Mouse (Mus musculus) forebrain, embryonic 14.5 days (tissue): ENCODE measurements around the gene Lingo1. TPM values are rescaled to one million over a fixed set of nuclear protein-coding genes. Genes with fewer than 3 reads are reported as not detected.

ENCODE experiments used
- ATAC-seq: fragments of 200-750 bp; cut with Nextera tagmentation; 2 replicates; pipeline ENCODE4 v1.8.0; 2017; ENCODE audit warnings: mild to moderate bottlenecking, moderate library complexity
- DNase-seq: peaks from one replicate; pipeline ENCODE4 v3.0.0-alpha.2; 2015; ENCODE audit warnings: low spot score
- H3K27ac ChIP-seq: fragments of 300-500 bp; sonication (generic); 2 replicates; pipeline ENCODE4 v1.5.1; 2014; ENCODE audit warnings: low read depth, mild to moderate bottlenecking, control low read depth, low read length, moderate library complexity
- H3K27me3 ChIP-seq: fragments of 300-500 bp; sonication (generic); replicated peaks from 2 replicates; pipeline ENCODE4 v1.6.1; 2014; ENCODE audit warnings: low read length, control low read depth, mixed read lengths; ENCODE audit not compliant: control insufficient read depth, insufficient read depth
- H3K36me3 ChIP-seq: fragments of 300-500 bp; sonication (generic); 2 replicates; pipeline ENCODE4 v1.6.1; 2014; ENCODE audit warnings: low read length, control low read depth; ENCODE audit not compliant: control insufficient read depth, insufficient read depth
- H3K4me1 ChIP-seq: fragments of 300-500 bp; sonication (generic); 2 replicates; pipeline ENCODE4 v1.6.1; 2014; ENCODE audit warnings: antibody characterized with exemption, low read length, control low read depth; ENCODE audit not compliant: control insufficient read depth, insufficient read depth
- H3K4me2 ChIP-seq: fragments of 300-500 bp; sonication (generic); 2 replicates; pipeline ENCODE4 v1.6.1; 2014; ENCODE audit warnings: mild to moderate bottlenecking, control low read depth, low read length
- H3K4me3 ChIP-seq: fragments of 300-500 bp; sonication (generic); 2 replicates; pipeline ENCODE4 v1.5.1; 2014; ENCODE audit warnings: low read depth, low read length, control low read depth
- H3K9ac ChIP-seq: fragments of 300-500 bp; sonication (generic); 2 replicates; pipeline ENCODE4 v1.6.1; 2014; ENCODE audit warnings: mild to moderate bottlenecking, low read length, control low read depth, moderate library complexity
- H3K9me3 ChIP-seq: fragments of 300-500 bp; sonication (generic); replicated peaks from 2 replicates; pipeline ENCODE4 v1.6.1; 2016; ENCODE audit warnings: low read length, control low read depth, mixed read lengths; ENCODE audit not compliant: control insufficient read depth
- WGBS: fragments of 180-500 bp; shearing (Covaris S2); extraction: QIAGEN DNeasy Blood & Tissue Kit; methylation state at CpG from one replicate; pipeline ENCODE4 v1.1.7; 2014; 5-methylcytosine and 5-hydroxymethylcytosine counted together
- polyA plus RNA-seq: library from polyadenylated mRNA; unstranded; fragments of >200 nt; fragmentation: Nextera tagmentation; extraction: Ambion mirVana; gene quantifications from 2 replicates; pipeline ENCODE4 v1.2.1, GENCODE M21; 2014

Gene Lingo1
- polyA plus RNA-seq, 1 experiment from 2014 or later, result 19.0 TPM

GRCm38 (mm10) chr9:56766629-56767357 lies 29.5 kb downstream of the Lingo1 start:
- H3K9ac ChIP-seq, result no peak overlapping the region
- H3K9me3 ChIP-seq, result no peaks in the 10 kb centered on the region
- no peak for DNase-seq
- ATAC-seq, result no peak
- H3K4me1 ChIP-seq, result peaks cover 10% of the 10 kb centered on the region; the same call in 1 of the 2 replicates
- 57% methylated on average over 11 of the region's 11 CpGs for WGBS
- 0 out of 2 replicates have a peak, but pooled peaks cover 15% of the 10 kb centered on the region for H3K27me3 ChIP-seq
- no peak overlapping the region for H3K4me2 ChIP-seq
- H3K27ac ChIP-seq, result peak overlapping the region; percentile 27; the same call in 1 of the 2 replicates
- no peak overlapping the region for H3K4me3 ChIP-seq
- H3K36me3 ChIP-seq, result no peaks in the 10 kb centered on the region

GRCm38 (mm10) chr9:56762106-56762562 lies 34.1 kb downstream of the Lingo1 start:
- no peak overlapping the region for H3K9ac ChIP-seq
- DNase-seq (peak; percentile 80), ATAC-seq (peak; percentile 72)
- no peaks in the 10 kb centered on the region for H3K36me3 ChIP-seq
- H3K4me2 ChIP-seq, result no peak overlapping the region
- no peak overlapping the region; the same call in 1 of the 2 replicates for H3K27ac ChIP-seq
- H3K4me3 ChIP-seq, result no peak overlapping the region
- WGBS, result 45% methylated on average over 9 of the region's 9 CpGs
- H3K4me1 ChIP-seq, result peaks cover 9% of the 10 kb centered on the region; the same call in 1 of the 2 replicates
- H3K27me3 ChIP-seq, result peaks cover 18% of the 10 kb centered on the region; the same call in 1 of the 2 replicates
- H3K9me3 ChIP-seq, result no peaks in the 10 kb centered on the region

DNA sequence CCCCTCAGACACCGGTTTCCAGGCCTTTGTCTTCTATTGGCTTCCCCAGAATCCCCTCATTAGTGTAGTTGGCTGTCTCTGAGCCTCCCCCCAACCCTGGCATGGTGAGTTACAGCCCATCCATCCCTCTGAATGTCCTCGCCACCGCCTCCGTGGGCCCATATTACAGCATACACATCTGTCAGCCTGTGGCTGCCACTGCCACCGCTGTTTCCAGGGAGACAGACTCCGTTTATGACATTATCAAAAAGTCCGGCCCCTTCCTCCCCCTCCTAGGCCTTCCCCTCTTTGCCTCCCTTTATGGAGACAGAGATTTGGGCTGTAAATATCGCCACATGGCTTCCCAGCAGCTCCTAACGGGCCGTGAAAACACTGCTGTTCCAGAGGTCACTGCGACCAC lies 38.5 kb downstream of the Lingo1 start:
- Histone ChIP-seq H3K4me2 (no peak overlapping the region), H3K36me3 (no peaks in the 10 kb centered on the region), H3K4me1 (0 out of 2 replicates have a peak, but pooled peaks cover 6% of the 10 kb centered on the region), H3K27me3 (peaks cover 9% of the 10 kb centered on the region; the same call in 1 of the 2 replicates), H3K9ac (no peak overlapping the region), H3K27ac (no peak overlapping the region), H3K4me3 (no peak overlapping the region), H3K9me3 (no peaks in the 10 kb centered on the region)
- no peak for DNase-seq
- WGBS, result 42% methylated on average over 11 of the region's 11 CpGs
- no peak for ATAC-seq

- Histone ChIP-seq H3K4me3 (no peak overlapping the region), H3K36me3 (no peaks in the 10 kb centered on the region), H3K27ac (no peak overlapping the region), H3K4me1 (0 out of 2 replicates have a peak, but pooled peaks cover 3% of the 10 kb centered on the region), H3K4me2 (no peak overlapping the region), H3K9ac (no peak overlapping the region), H3K9me3 (no peaks in the 10 kb centered on the region), H3K27me3 (peaks cover 6% of the 10 kb centered on the region; the same call in 1 of the 2 replicates)
- no peak for ATAC-seq
- WGBS, result 36% methylated on average over 5 of the region's 5 CpGs
- no peak for DNase-seq
These were observed 41.1 kb downstream of the Lingo1 start for GRCm38 (mm10) chr9:56755119-56755518.

DNA sequence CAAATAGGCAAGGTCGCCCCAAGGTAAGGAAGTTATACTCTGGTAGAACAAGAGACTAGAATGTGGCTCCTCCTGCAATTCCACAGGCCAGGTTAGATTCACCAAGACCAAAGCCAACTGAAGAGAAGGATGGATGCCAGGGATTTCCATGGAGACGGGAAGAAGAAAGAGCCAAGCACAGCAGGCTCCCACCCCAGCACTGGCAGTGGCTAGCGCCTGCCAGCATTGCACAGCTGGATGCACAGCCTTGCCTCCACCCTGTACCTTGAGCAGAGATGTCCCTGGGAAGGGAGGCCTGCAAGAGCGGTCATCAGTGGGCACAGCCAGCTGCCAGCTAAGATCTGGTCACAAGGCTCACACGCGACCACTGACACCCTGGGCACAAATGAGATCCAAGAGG lies 42.9 kb downstream of the Lingo1 start:
- H3K36me3 ChIP-seq, result no peaks in the 10 kb centered on the region
- no peak overlapping the region for H3K27ac ChIP-seq
- no peak overlapping the region for H3K4me2 ChIP-seq
- peaks cover 6% of the 10 kb centered on the region; the same call in 1 of the 2 replicates for H3K27me3 ChIP-seq
- H3K9me3 ChIP-seq, result no peaks in the 10 kb centered on the region
- ATAC-seq (no peak), DNase-seq (no peak)
- H3K4me3 ChIP-seq, result no peak overlapping the region
- 0 out of 2 replicates have a peak, but pooled peaks cover 3% of the 10 kb centered on the region for H3K4me1 ChIP-seq
- no peak overlapping the region for H3K9ac ChIP-seq
- 79% methylated on average over 6 of the region's 6 CpGs for WGBS

DNA sequence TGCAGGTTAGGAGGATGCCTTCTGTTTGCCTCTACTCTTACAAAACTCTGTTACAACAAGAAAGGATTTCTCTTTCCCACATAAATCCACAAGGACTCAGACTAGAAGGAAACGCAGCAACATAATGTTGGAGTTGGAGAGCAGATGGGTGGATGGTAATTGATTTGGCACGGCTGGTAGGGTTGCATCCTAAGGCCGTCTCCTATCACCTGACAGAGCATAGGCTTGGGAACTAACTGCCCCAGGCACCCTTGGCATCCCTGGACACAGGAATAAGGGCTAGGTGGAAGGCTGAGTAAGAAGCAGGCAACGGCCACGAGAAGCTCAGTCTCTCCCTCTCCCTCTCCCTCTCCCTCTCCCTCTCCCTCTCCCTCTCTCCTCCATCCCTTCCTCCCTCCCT lies 48.2 kb downstream of the Lingo1 start:
- Histone ChIP-seq H3K27me3 (peaks cover 28% of the 10 kb centered on the region), H3K4me1 (peaks cover 13% of the 10 kb centered on the region), H3K9me3 (no peaks in the 10 kb centered on the region), H3K4me2 (no peak overlapping the region), H3K27ac (no peak overlapping the region), H3K9ac (no peak overlapping the region), H3K4me3 (no peak overlapping the region), H3K36me3 (no peaks in the 10 kb centered on the region)
- WGBS, result 49% methylated on average over 5 of the region's 5 CpGs
- ATAC-seq (no peak), DNase-seq (no peak)

GRCm38 (mm10) chr9:56746926-56747294 lies 49.4 kb downstream of the Lingo1 start:
- Histone ChIP-seq H3K27ac (no peak overlapping the region), H3K4me1 (peaks cover 13% of the 10 kb centered on the region), H3K9ac (no peak overlapping the region), H3K4me3 (no peak overlapping the region), H3K36me3 (no peaks in the 10 kb centered on the region), H3K27me3 (peaks cover 37% of the 10 kb centered on the region), H3K4me2 (no peak overlapping the region), H3K9me3 (no peaks in the 10 kb centered on the region)
- DNase-seq (peak; percentile 18), ATAC-seq (peak; percentile 27)
- WGBS, result 19% methylated on average over 4 of the region's 4 CpGs

DNA sequence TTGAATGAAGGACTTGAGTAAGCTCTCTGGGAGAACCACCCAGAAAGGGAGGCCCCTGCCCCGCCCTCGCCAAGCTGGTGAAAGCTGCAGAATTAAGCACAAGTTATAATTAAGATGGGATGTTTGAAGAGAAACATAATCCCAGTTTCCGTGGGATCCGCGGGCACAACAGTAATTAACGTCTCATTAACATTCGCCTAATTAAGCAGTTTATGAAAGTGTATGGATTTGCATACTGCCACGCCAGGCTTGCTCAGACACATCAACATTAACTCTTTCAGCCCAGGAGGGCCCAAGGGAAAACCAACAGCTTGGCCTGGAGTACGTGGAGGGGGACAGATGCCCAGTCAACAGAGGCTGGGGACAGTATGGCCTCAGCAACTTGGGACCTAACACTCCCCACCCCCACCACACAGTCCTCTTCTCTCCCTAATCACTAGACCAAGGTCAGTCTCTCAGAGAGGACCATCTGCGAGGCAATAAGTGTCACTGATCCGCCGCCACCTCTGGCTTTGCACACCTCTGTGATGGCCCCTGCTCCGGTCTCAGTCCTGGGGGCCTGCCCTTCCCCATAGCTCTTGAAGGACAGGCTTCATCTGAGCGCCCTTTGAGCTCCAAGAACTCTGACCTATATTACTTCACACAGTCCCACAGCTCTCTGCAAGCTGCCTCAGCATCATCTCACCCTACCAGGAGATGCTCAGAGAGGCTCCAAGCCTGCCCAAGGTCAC lies 49.9 kb downstream of the Lingo1 start:
- H3K36me3 ChIP-seq, result no peaks in the 10 kb centered on the region
- H3K9ac ChIP-seq, result no peak overlapping the region
- no peak overlapping the region for H3K4me3 ChIP-seq
- ATAC-seq (peak; percentile 93), DNase-seq (peak; percentile 93)
- H3K9me3 ChIP-seq, result no peaks in the 10 kb centered on the region
- H3K4me2 ChIP-seq, result no peak overlapping the region
- no peak overlapping the region for H3K27ac ChIP-seq
- peaks cover 13% of the 10 kb centered on the region for H3K4me1 ChIP-seq
- 25% methylated on average over 14 of the region's 14 CpGs for WGBS
- peaks cover 42% of the 10 kb centered on the region for H3K27me3 ChIP-seq
